Comparison of ENCODE assay signal across 9 mouse cellular contexts in genomic region chr5:54101318-54101717, GRCm38 (mm10).
DNase-seq lines count a peak whose midpoint lies in the region; ATAC-seq and TF ChIP-seq lines count a peak whose summit lies in the region.
"Had no signal": no experiment of that assay in that cellular context is flagged by ENCODE, and none has a peak within 500 bp of the region (broad histone marks: within the 10 kb centered on the region; RNA-seq: fewer than 3 reads in every experiment).

No protein-coding gene starts in this region.

- dilution Hi-C loops in CH12.LX (cut with MboI; ENCODE audit: extremely low pct_ligation_motif_present, extremely low pct_unique_long_range_greater_than_20kb, low sequenced_read_pairs) = no loop called here

- H3K4me2 ChIP-seq in CH12.LX (ENCODE audit: insufficient read depth, low read depth, poor library complexity, severe bottlenecking) = peak overlapping the region; percentile 100
- H3K4me2 ChIP-seq in embryonic facial prominence, embryonic 14.5 days (ENCODE audit: low read depth, low read length) = no peak overlapping the region
- no peak overlapping the region for H3K4me2 ChIP-seq in intestine, embryonic 16.5 days (ENCODE audit: low read depth, low read length)
- H3K4me2 ChIP-seq: liver, embryonic 15.5 days had no signal

- H3K4me3 ChIP-seq in CH12.LX (replicated peaks in 1 of 3; ENCODE audit: low read depth in 2 of 3, low read length in 2 of 3, poor library complexity in 1 of 3) = peak overlapping the region in 2 of 3 experiments; percentile 0 to 33
- H3K4me3 ChIP-seq in embryonic facial prominence, embryonic 14.5 days (ENCODE audit: low read depth, low read length) = no peak overlapping the region
- no peak overlapping the region for H3K4me3 ChIP-seq in kidney, adult 2 months (ENCODE audit: insufficient read depth, low read depth, low read length)
- no peak overlapping the region for H3K4me3 ChIP-seq in intestine, embryonic 16.5 days (ENCODE audit: low read length)
- H3K4me3 ChIP-seq: liver, embryonic 15.5 days had no signal

- peaks cover 2 to 74% of the 10 kb centered on the region in 2 experiments; a peak in 3 of 4 replicates for H3K4me1 ChIP-seq in CH12.LX (ENCODE audit: control insufficient read depth in 1 of 2, insufficient read depth in 2 of 2)
- H3K4me1 ChIP-seq in embryonic facial prominence, embryonic 14.5 days (ENCODE audit: control insufficient read depth, insufficient read depth, low read length) = peaks cover 33% of the 10 kb centered on the region
- H3K4me1 ChIP-seq in kidney, adult 2 months (ENCODE audit: control insufficient read depth, insufficient read depth, low read length) = no peaks in the 10 kb centered on the region
- H3K4me1 ChIP-seq in intestine, embryonic 16.5 days (ENCODE audit: control insufficient read depth, insufficient read depth, low read length) = peaks cover 7% of the 10 kb centered on the region
- H3K4me1 ChIP-seq: liver, embryonic 15.5 days had no signal

- DNase-seq in layer of hippocampus, adult 9-11 months = peak; percentile 40
- DNase-seq in layer of hippocampus, adult 18-20 months (ENCODE audit: low spot score in 2 of 2) = no peak
- peak; percentile 82 for DNase-seq in CH12.LX (ENCODE audit: extremely low read depth)
- DNase-seq in embryonic facial prominence, embryonic 14.5 days (ENCODE audit: low spot score) = no peak
- DNase-seq in spleen, postnatal 36 days (ENCODE audit: low spot score in 2 of 2) = peak; percentile 71 to 73
- no peak for DNase-seq in kidney, adult 2 months
- DNase-seq in right cerebral cortex, postnatal 36 days (ENCODE audit: low spot score in 2 of 2) = no peak

- WGBS in embryonic facial prominence, embryonic 14.5 days = 34% methylated on average over 5 of the region's 5 CpGs
- 59% methylated on average over 5 of the region's 5 CpGs for WGBS in kidney, adult 2 months
- WGBS in intestine, embryonic 16.5 days = 48% methylated on average over 5 of the region's 5 CpGs

- H3K9ac ChIP-seq in CH12.LX (ENCODE audit: insufficient read depth, low read depth) = peak overlapping the region; percentile 66
- H3K9ac ChIP-seq in embryonic facial prominence, embryonic 14.5 days (ENCODE audit: low read depth, low read length) = no peak overlapping the region
- no peak overlapping the region for H3K9ac ChIP-seq in intestine, embryonic 16.5 days (ENCODE audit: low read depth, low read length)
- H3K9ac ChIP-seq: liver, embryonic 15.5 days had no signal

- in situ Hi-C loops in CH12.LX (cut with MboI; ENCODE audit: low pct_ligation_motif_present, low pct_unique_long_range_greater_than_20kb, low sequenced_read_pairs) = loop anchor here (5.0 to 25.0 kb wide), 2 partner anchors 104 to 414 kb away; partner anchors contain the start of gene Stim2

- peak; percentile 69 for TF ChIP-seq EP300 in CH12.LX (IDR thresholded peaks at IDR 0.05; ENCODE audit: low read length)

- no peak for TF ChIP-seq RAD21 in CH12.LX (IDR thresholded peaks at IDR 0.05; ENCODE audit: low read depth, low read length)

- peaks cover 15% of the 10 kb centered on the region for H3K79me2 ChIP-seq in CH12.LX (replicated peaks; ENCODE audit: control insufficient read depth, extremely low read depth, insufficient read depth, poor library complexity, severe bottlenecking)

- ATAC-seq in embryonic facial prominence, embryonic 14.5 days (ENCODE audit: low read depth) = no peak
- no peak for ATAC-seq in intestine, embryonic 16.5 days

- TF ChIP-seq POLR2A in CH12.LX (IDR thresholded peaks at IDR 0.05; ENCODE audit: low read depth, low read length) = peak; percentile 31; the same call in 1 of the 2 replicates
- TF ChIP-seq POLR2A in kidney, adult 2 months (IDR thresholded peaks at IDR 0.05; ENCODE audit: low read depth, low read length) = no peak

- H3K36me3 ChIP-seq in CH12.LX (replicated peaks in 1 of 2; ENCODE audit: control insufficient read depth in 1 of 2, insufficient read depth in 1 of 2, low read length in 1 of 2) = peaks cover 14 to 25% of the 10 kb centered on the region in 2 experiments
- H3K36me3 ChIP-seq in embryonic facial prominence, embryonic 14.5 days (ENCODE audit: control insufficient read depth, insufficient read depth, low read length) = peaks cover 14% of the 10 kb centered on the region; the same call in 1 of the 2 replicates
- H3K36me3 ChIP-seq in kidney, adult 2 months (ENCODE audit: control insufficient read depth, insufficient read depth, low read length) = no peaks in the 10 kb centered on the region; the same call in 1 of the 2 replicates
- no peaks in the 10 kb centered on the region for H3K36me3 ChIP-seq in intestine, embryonic 16.5 days (ENCODE audit: control insufficient read depth, insufficient read depth, low read length)

- no peaks in the 10 kb centered on the region for H3K27me3 ChIP-seq in CH12.LX (replicated peaks)
- H3K27me3 ChIP-seq in embryonic facial prominence, embryonic 14.5 days (replicated peaks; ENCODE audit: control insufficient read depth, insufficient read depth, low read length) = no peaks in the 10 kb centered on the region
- no peaks in the 10 kb centered on the region for H3K27me3 ChIP-seq in kidney, adult 2 months (replicated peaks; ENCODE audit: control insufficient read depth, insufficient read depth, low read length)
- no peaks in the 10 kb centered on the region for H3K27me3 ChIP-seq in intestine, embryonic 16.5 days (replicated peaks; ENCODE audit: control insufficient read depth, insufficient read depth, low read length)
- H3K27me3 ChIP-seq: liver, embryonic 15.5 days had no signal

- H3K9me3 ChIP-seq in CH12.LX (replicated peaks; ENCODE audit: low read length) = no peaks in the 10 kb centered on the region
- H3K9me3 ChIP-seq in embryonic facial prominence, embryonic 14.5 days (ENCODE audit: control insufficient read depth, low read length) = no peaks in the 10 kb centered on the region
- H3K9me3 ChIP-seq in intestine, embryonic 16.5 days (ENCODE audit: control insufficient read depth, low read length) = no peaks in the 10 kb centered on the region
- H3K9me3 ChIP-seq: liver, embryonic 15.5 days had no signal

- H3K27ac ChIP-seq in CH12.LX (ENCODE audit: insufficient read depth, low read depth) = peak overlapping the region; percentile 53
- H3K27ac ChIP-seq in embryonic facial prominence, embryonic 14.5 days (replicated peaks; ENCODE audit: low read depth, low read length) = peak overlapping the region; percentile 44
- H3K27ac ChIP-seq in kidney, adult 2 months (ENCODE audit: insufficient read depth, low read depth, low read length) = no peak overlapping the region
- no peak overlapping the region for H3K27ac ChIP-seq in intestine, embryonic 16.5 days (ENCODE audit: low read length)
- H3K27ac ChIP-seq: liver, embryonic 15.5 days had no signal

- no peak for TF ChIP-seq CTCF in CH12.LX (conservative IDR thresholded peaks at IDR 0.05 in 1 of 2, IDR thresholded peaks at IDR 0.05 in 1 of 2; ENCODE audit: low read depth in 2 of 2, low read length in 2 of 2)
- TF ChIP-seq CTCF in kidney, adult 2 months (conservative IDR thresholded peaks at IDR 0.05; ENCODE audit: insufficient read depth, insufficient read length, low read depth, low read length) = no peak

TF ChIP-seq in CH12.LX, 34 proteins besides CTCF, POLR2A, EP300 and RAD21:
- TF ChIP-seq ZC3H11A (IDR thresholded peaks at IDR 0.05; ENCODE audit: low read depth, low read length) = no peak
- no peak for TF ChIP-seq MAZ (IDR thresholded peaks at IDR 0.05; ENCODE audit: low read depth, low read length)
- no peak for TF ChIP-seq SIN3A (IDR thresholded peaks at IDR 0.05; ENCODE audit: low read length)
- TF ChIP-seq PAX5 (IDR thresholded peaks at IDR 0.05; ENCODE audit: low read length) = no peak
- no peak for TF ChIP-seq JUN (IDR thresholded peaks at IDR 0.05; ENCODE audit: insufficient read depth, low read depth, low read length)
- TF ChIP-seq ZKSCAN1 (IDR thresholded peaks at IDR 0.05; ENCODE audit: borderline replicate concordance, low read depth, low read length) = no peak
- peak; percentile 41; the same call in 1 of the 2 replicates for TF ChIP-seq IRF4 (IDR thresholded peaks at IDR 0.05; ENCODE audit: low read depth, low read length)
- TF ChIP-seq MAFK (IDR thresholded peaks at IDR 0.05; ENCODE audit: insufficient replicate concordance, low read length) = no peak
- TF ChIP-seq BHLHE40 (IDR thresholded peaks at IDR 0.05; ENCODE audit: low read depth, low read length) = 0 out of 2 replicates have a peak, but pooled peaks have one; percentile 9
- 0 out of 2 replicates have a peak, but pooled peaks have one; percentile 60 for TF ChIP-seq TBP (conservative IDR thresholded peaks at IDR 0.05; ENCODE audit: low read depth, low read length)
- TF ChIP-seq KAT2A (IDR thresholded peaks at IDR 0.05; ENCODE audit: insufficient replicate concordance, low read length) = no peak
- 0 out of 2 replicates have a peak, but pooled peaks have one; percentile 14 for TF ChIP-seq MYC (IDR thresholded peaks at IDR 0.05; ENCODE audit: low read depth, low read length)
- no peak for TF ChIP-seq USF2 (conservative IDR thresholded peaks at IDR 0.05; ENCODE audit: low read depth, low read length)
- TF ChIP-seq USF1 (IDR thresholded peaks at IDR 0.05; ENCODE audit: low read depth, low read length) = no peak
- peak; percentile 53; the same call in 1 of the 2 replicates for TF ChIP-seq ELF1 (IDR thresholded peaks at IDR 0.05; ENCODE audit: low read depth, low read length)
- TF ChIP-seq NRF1 (IDR thresholded peaks at IDR 0.05; ENCODE audit: low read depth, low read length) = no peak

Comparison
In these comparisons a context has a peak if more than half of its experiments do, and no peak if none do; other contexts are left out.
1. DNase-seq: peak in layer of hippocampus, adult 9-11 months (single experiment), CH12.LX (single experiment) and spleen, postnatal 36 days (2 of 2); none in layer of hippocampus, adult 18-20 months (0 of 2), embryonic facial prominence, embryonic 14.5 days (single experiment), kidney, adult 2 months (single experiment) and right cerebral cortex, postnatal 36 days (0 of 2).
2. H3K27ac ChIP-seq: peak in CH12.LX (single experiment) and embryonic facial prominence, embryonic 14.5 days (single experiment); none in kidney, adult 2 months (single experiment) and intestine, embryonic 16.5 days (single experiment).
3. H3K4me3 ChIP-seq: peak in CH12.LX (2 of 3); none in embryonic facial prominence, embryonic 14.5 days (single experiment), kidney, adult 2 months (single experiment) and intestine, embryonic 16.5 days (single experiment).